In genomic region chr10:94572772-94573171, GRCm38 (mm10) we compare ENCODE assay signal across 15 mouse cellular contexts.
DNase-seq lines count a peak whose midpoint lies in the region; ATAC-seq and TF ChIP-seq lines count a peak whose summit lies in the region.
"Had no signal": no experiment of that assay in that cellular context is flagged by ENCODE, and none has a peak within 500 bp of the region (broad histone marks: within the 10 kb centered on the region; RNA-seq: fewer than 3 reads in every experiment).

No protein-coding gene starts in this region.

- DNase-seq in forebrain, postnatal 0 days = no peak
- peak; percentile 25 for DNase-seq in kidney, adult 2 months
- no peak for DNase-seq in kidney, adult 11 months
- DNase-seq in lung, postnatal 0 days (ENCODE audit: low spot score) = peak; percentile 75
- DNase-seq in thymus, postnatal 4 days = no peak
- DNase-seq in right cerebral cortex, postnatal 4 days = no peak
- DNase-seq: cerebellum, adult 9-10 months; left cerebral cortex, postnatal 4 days; midbrain, embryonic 14.5 days; retina, postnatal 1 day; thymus, adult 18-20 months had no signal

- H3K4me1 ChIP-seq in forebrain, postnatal 0 days (ENCODE audit: insufficient read depth) = no peaks in the 10 kb centered on the region
- H3K4me1 ChIP-seq in forebrain, embryonic 13.5 days = no peaks in the 10 kb centered on the region
- H3K4me1 ChIP-seq in kidney, adult 2 months (ENCODE audit: control insufficient read depth, insufficient read depth, low read length) = peaks cover 4% of the 10 kb centered on the region; the same call in 1 of the 2 replicates
- H3K4me1 ChIP-seq in cortical plate, adult 2 months (ENCODE audit: control insufficient read depth, insufficient read depth, low read length) = peaks cover 2% of the 10 kb centered on the region; the same call in 1 of the 2 replicates
- peaks cover 32% of the 10 kb centered on the region; the same call in 1 of the 2 replicates for H3K4me1 ChIP-seq in lung, postnatal 0 days (ENCODE audit: insufficient read depth, low read depth, low read length)

- no peak overlapping the region for H3K4me3 ChIP-seq in forebrain, postnatal 0 days (ENCODE audit: low read depth, low read length)
- H3K4me3 ChIP-seq in forebrain, embryonic 13.5 days = no peak overlapping the region
- no peak overlapping the region for H3K4me3 ChIP-seq in kidney, adult 2 months (ENCODE audit: insufficient read depth, low read depth, low read length)
- no peak overlapping the region for H3K4me3 ChIP-seq in cortical plate, adult 2 months (ENCODE audit: insufficient read depth, low read length)
- no peak overlapping the region for H3K4me3 ChIP-seq in lung, postnatal 0 days (ENCODE audit: low read depth, low read length)
- H3K4me3 ChIP-seq: neural tube, embryonic 13.5 days had no signal

- H3K9me3 ChIP-seq in forebrain, postnatal 0 days (ENCODE audit: low read length) = no peaks in the 10 kb centered on the region
- H3K9me3 ChIP-seq in forebrain, embryonic 13.5 days (replicated peaks) = no peaks in the 10 kb centered on the region
- no peaks in the 10 kb centered on the region for H3K9me3 ChIP-seq in lung, postnatal 0 days (ENCODE audit: low read length)
- H3K9me3 ChIP-seq: neural tube, embryonic 13.5 days had no signal

- no peak for TF ChIP-seq CTCF in forebrain, postnatal 0 days (IDR thresholded peaks at IDR 0.05; ENCODE audit: low read depth)
- TF ChIP-seq CTCF in kidney, adult 2 months (conservative IDR thresholded peaks at IDR 0.05; ENCODE audit: insufficient read depth, insufficient read length, low read depth, low read length) = no peak
- no peak for TF ChIP-seq CTCF in cortical plate, adult 2 months (IDR thresholded peaks at IDR 0.05; ENCODE audit: extremely low read depth, insufficient read depth, low read length)
- no peak for TF ChIP-seq CTCF in lung, postnatal 0 days (IDR thresholded peaks at IDR 0.05)

- TF ChIP-seq POLR2A in kidney, adult 2 months (IDR thresholded peaks at IDR 0.05; ENCODE audit: low read depth, low read length) = no peak
- no peak for TF ChIP-seq POLR2A in cortical plate, adult 2 months (IDR thresholded peaks at IDR 0.05; ENCODE audit: extremely low read depth, insufficient read depth, low read length)

- no peaks in the 10 kb centered on the region for H3K27me3 ChIP-seq in forebrain, postnatal 0 days (ENCODE audit: insufficient read depth, low read length)
- no peaks in the 10 kb centered on the region for H3K27me3 ChIP-seq in forebrain, embryonic 13.5 days
- H3K27me3 ChIP-seq in kidney, adult 2 months (replicated peaks; ENCODE audit: control insufficient read depth, insufficient read depth, low read length) = no peaks in the 10 kb centered on the region
- H3K27me3 ChIP-seq in lung, postnatal 0 days (replicated peaks; ENCODE audit: insufficient read depth, low read length) = no peaks in the 10 kb centered on the region
- H3K27me3 ChIP-seq: neural tube, embryonic 13.5 days had no signal

- no peak overlapping the region for H3K27ac ChIP-seq in forebrain, postnatal 0 days (ENCODE audit: low read depth, low read length)
- no peak overlapping the region for H3K27ac ChIP-seq in forebrain, embryonic 13.5 days
- H3K27ac ChIP-seq in kidney, adult 2 months (ENCODE audit: insufficient read depth, low read depth, low read length) = no peak overlapping the region
- peak overlapping the region; percentile 32; the same call in 1 of the 2 replicates for H3K27ac ChIP-seq in cortical plate, adult 2 months (ENCODE audit: insufficient read depth, low read length)
- no peak overlapping the region for H3K27ac ChIP-seq in lung, postnatal 0 days (ENCODE audit: low read length)
- H3K27ac ChIP-seq: neural tube, embryonic 13.5 days had no signal

- H3K9ac ChIP-seq in forebrain, postnatal 0 days = no peak overlapping the region
- no peak overlapping the region for H3K9ac ChIP-seq in forebrain, embryonic 13.5 days
- no peak overlapping the region for H3K9ac ChIP-seq in lung, postnatal 0 days (replicated peaks; ENCODE audit: low read depth)
- H3K9ac ChIP-seq: neural tube, embryonic 13.5 days had no signal

- TF ChIP-seq EP300 in lung, postnatal 0 days (IDR thresholded peaks at IDR 0.05) = peak; percentile 98

- H3K36me3 ChIP-seq in forebrain, postnatal 0 days (ENCODE audit: insufficient read depth) = no peaks in the 10 kb centered on the region
- H3K36me3 ChIP-seq in forebrain, embryonic 13.5 days (ENCODE audit: poor library complexity, severe bottlenecking) = no peaks in the 10 kb centered on the region
- no peaks in the 10 kb centered on the region for H3K36me3 ChIP-seq in kidney, adult 2 months (ENCODE audit: control insufficient read depth, insufficient read depth, low read length)
- H3K36me3 ChIP-seq in lung, postnatal 0 days (ENCODE audit: insufficient read depth, low read length) = no peaks in the 10 kb centered on the region
- H3K36me3 ChIP-seq: neural tube, embryonic 13.5 days had no signal

- WGBS in forebrain, postnatal 0 days = 58% methylated on average over 12 of the region's 12 CpGs
- WGBS in forebrain, embryonic 13.5 days = 62% methylated on average over 12 of the region's 12 CpGs
- 56% methylated on average over 12 of the region's 12 CpGs for WGBS in kidney, adult 2 months
- 36% methylated on average over 12 of the region's 12 CpGs for WGBS in lung, postnatal 0 days

- no peak overlapping the region for H3K4me2 ChIP-seq in forebrain, postnatal 0 days (ENCODE audit: low read depth)
- H3K4me2 ChIP-seq in forebrain, embryonic 13.5 days = no peak overlapping the region
- H3K4me2 ChIP-seq in lung, postnatal 0 days (replicated peaks; ENCODE audit: low read depth, low read length) = no peak overlapping the region
- H3K4me2 ChIP-seq: neural tube, embryonic 13.5 days had no signal

- peak; percentile 18; the same call in 1 of the 2 replicates for ATAC-seq in forebrain, postnatal 0 days
- ATAC-seq in forebrain, embryonic 13.5 days = no peak
- ATAC-seq in lung, postnatal 0 days = peak; percentile 71
- ATAC-seq: intestine, postnatal 0 days had no signal

Comparison
In these comparisons a context has a peak if more than half of its experiments do, and no peak if none do; other contexts are left out.
1. DNase-seq: peak in kidney, adult 2 months (single experiment) and lung, postnatal 0 days (single experiment); none in forebrain, postnatal 0 days (single experiment), kidney, adult 11 months (single experiment), thymus, postnatal 4 days (single experiment) and right cerebral cortex, postnatal 4 days (single experiment).